Mouse (Mus musculus): ENCODE data around the gene Map3k14.

Gene Map3k14

GRCm38 (mm10) chr11:103175688-103176442, 91.4 kb downstream of the Map3k14 start:
- no peak for DNase-seq (ENCODE audit: low spot score in 2 of 2)

GRCm38 (mm10) chr11:103174891-103175391, 92.3 kb downstream of the Map3k14 start:
- no peak for DNase-seq (ENCODE audit: low spot score in 2 of 2)

GRCm38 (mm10) chr11:103174411-103174832, 92.8 kb downstream of the Map3k14 start:
- no peak for DNase-seq (ENCODE audit: low spot score in 2 of 2)

- DNase-seq (ENCODE audit: low spot score in 2 of 2) = no peak
These were observed 93.4 kb downstream of the Map3k14 start for GRCm38 (mm10) chr11:103173771-103174344.

- DNase-seq (ENCODE audit: low spot score in 2 of 2) = no peak
These were observed 94.1 kb downstream of the Map3k14 start for GRCm38 (mm10) chr11:103173041-103173770.

- no peak for DNase-seq (ENCODE audit: low spot score in 2 of 2)
These were observed 94.8 kb downstream of the Map3k14 start for GRCm38 (mm10) chr11:103172392-103173040.

GRCm38 (mm10) chr11:103171703-103172391, 95.4 kb downstream of the Map3k14 start:
- DNase-seq (ENCODE audit: low spot score in 2 of 2) = no peak

- DNase-seq (ENCODE audit: low spot score in 2 of 2) = no peak
These were observed 96.0 kb downstream of the Map3k14 start for GRCm38 (mm10) chr11:103171286-103171620.

- no peak for DNase-seq (ENCODE audit: low spot score in 2 of 2)
These were observed 96.6 kb downstream of the Map3k14 start, which contains the start of gene Fmnl1 for GRCm38 (mm10) chr11:103170494-103171285. TSS of gene Fmnl1 (plus strand) at chr11:103171107.

- DNase-seq (ENCODE audit: low spot score in 2 of 2) = no peak
These were observed 97.2 kb downstream of the Map3k14 start for GRCm38 (mm10) chr11:103170111-103170493.
